ENCODE assay signal across 36 mouse cellular contexts in the genomic region with DNA sequence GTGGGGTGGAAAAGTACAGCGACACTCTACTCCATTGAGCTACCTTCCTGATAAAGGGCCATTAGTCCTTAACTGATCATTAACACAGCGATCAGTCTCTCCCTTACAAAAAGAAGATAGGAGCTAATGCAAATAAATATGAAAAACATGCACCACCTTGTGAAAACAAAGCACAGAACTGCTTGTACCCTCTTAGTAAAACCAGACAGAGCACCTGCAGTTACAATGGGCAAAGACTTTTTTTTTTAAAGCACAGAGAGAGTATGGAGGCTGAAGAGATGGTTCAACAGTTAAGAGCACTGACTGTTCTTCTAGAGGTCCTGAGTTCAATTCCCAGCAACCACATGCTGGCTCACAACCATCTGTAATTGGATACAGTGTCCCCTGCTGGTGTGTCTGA. TPM values are rescaled to one million over a fixed set of nuclear protein-coding genes. Genes with fewer than 3 reads are reported as not detected.
"Had no signal": no experiment of that assay in that cellular context is flagged by ENCODE, and none has a peak within 500 bp of the region (broad histone marks: within the 10 kb centered on the region; RNA-seq: fewer than 3 reads in every experiment).

No protein-coding gene starts in this region.

- H3K4me1 ChIP-seq: heart, embryonic 13.5 days; heart, embryonic 15.5 days; hindbrain, embryonic 15.5 days; kidney, embryonic 15.5 days; limb, embryonic 15.5 days had no signal

- H3K9me3 ChIP-seq: heart, embryonic 13.5 days; heart, embryonic 15.5 days; hindbrain, embryonic 13.5 days; hindbrain, embryonic 15.5 days; kidney, embryonic 15.5 days; limb, embryonic 13.5 days; limb, embryonic 15.5 days had no signal

- H3K36me3 ChIP-seq: heart, embryonic 13.5 days; heart, embryonic 15.5 days; hindbrain, embryonic 13.5 days; hindbrain, embryonic 15.5 days; kidney, embryonic 15.5 days; limb, embryonic 13.5 days; limb, embryonic 15.5 days had no signal

- H3K27ac ChIP-seq: heart, embryonic 13.5 days; heart, embryonic 15.5 days; hindbrain, embryonic 13.5 days; hindbrain, embryonic 15.5 days; hindbrain, postnatal 0 days; kidney, embryonic 15.5 days; kidney, postnatal 0 days; limb, embryonic 13.5 days; limb, embryonic 15.5 days had no signal

- H3K9ac ChIP-seq: forebrain, postnatal 0 days; heart, embryonic 13.5 days; heart, embryonic 15.5 days; hindbrain, embryonic 13.5 days; hindbrain, embryonic 15.5 days; kidney, embryonic 15.5 days; limb, embryonic 13.5 days; limb, embryonic 15.5 days had no signal

- H3K4me3 ChIP-seq: heart, embryonic 13.5 days; heart, embryonic 15.5 days; hindbrain, embryonic 13.5 days; hindbrain, embryonic 15.5 days; kidney, embryonic 15.5 days; limb, embryonic 13.5 days; limb, embryonic 15.5 days had no signal

- H3K27me3 ChIP-seq: heart, embryonic 13.5 days; heart, embryonic 15.5 days; hindbrain, embryonic 15.5 days; kidney, embryonic 15.5 days; limb, embryonic 13.5 days; limb, embryonic 15.5 days had no signal

- H3K4me2 ChIP-seq: heart, embryonic 11.5 days; heart, embryonic 13.5 days; heart, embryonic 15.5 days; hindbrain, embryonic 13.5 days; hindbrain, embryonic 15.5 days; kidney, embryonic 15.5 days; limb, embryonic 13.5 days; limb, embryonic 15.5 days had no signal

- DNase-seq: forebrain, postnatal 0 days; gastrocnemius, postnatal 14 days; gastrocnemius, postnatal 36 days; heart, adult 18-20 months; heart, postnatal 14 days; heart, postnatal 36 days; layer of hippocampus, adult 9-11 months; layer of hippocampus, postnatal 36 days; left cerebral cortex, postnatal 4 days had no signal

- ATAC-seq: forebrain, postnatal 0 days; hindbrain, postnatal 0 days; intestine, embryonic 16.5 days had no signal

RNA-seq across cellular contexts. Expression of gene 4921504E06Rik, which starts 6.9 kb away (rescaled TPM):
- total RNA-seq: forebrain, postnatal 0 days; gastrocnemius, adult 18-20 months; gastrocnemius, adult 8-10 months; gastrocnemius, postnatal 14 days; gastrocnemius, postnatal 36 days; heart, adult 18-20 months; heart, postnatal 14 days; heart, postnatal 36 days; hematopoietic stem cell, adult 5-6 weeks; hindbrain, postnatal 0 days; layer of hippocampus, adult 18-20 months; layer of hippocampus, adult 8-10 months; layer of hippocampus, postnatal 14 days; layer of hippocampus, postnatal 36 days; left cerebral cortex, adult 18-20 months; left cerebral cortex, adult 8-10 months; left cerebral cortex, postnatal 10 days; left cerebral cortex, postnatal 25 days; left cerebral cortex, postnatal 4 days had no signal
- polyA plus RNA-seq: forebrain, postnatal 0 days; gonadal fat pad, adult 2 months; heart, embryonic 11.5 days; heart, embryonic 13.5 days; heart, embryonic 15.5 days; heart, postnatal 0 days; intestine, embryonic 14.5 days; intestine, embryonic 16.5 days; kidney, adult 2 months; kidney, embryonic 15.5 days; kidney, postnatal 0 days; large intestine, adult 2 months; limb, embryonic 11.5 days; limb, embryonic 13.5 days; limb, embryonic 15.5 days had no signal
